Mouse (Mus musculus) MEL (cell line): ENCODE results near the gene Tspo2. TPM values are rescaled to one million over a fixed set of nuclear protein-coding genes. Genes with fewer than 3 reads are reported as not detected.
A peak's percentile ranks its signal among the peaks of the same experiment; 100 is the strongest.

Experiments used
- DNase-seq: peaks from one replicate; pipeline ENCODE4 v3.0.0; 2011; ENCODE audit warnings: low read depth, low spot score
- H3K27ac ChIP-seq: 2 replicates; pipeline ENCODE4 v1.5.1; 2012; ENCODE audit warnings: low read depth, mild to moderate bottlenecking, control low read depth, low read length, moderate library complexity; ENCODE audit not compliant: control insufficient read depth
- H3K27me3 ChIP-seq, 2 experiments: fragments of 150-350 bp in 1 of 2; sonication (generic) in 1 of 2; 2 replicates each; pipeline ENCODE4 v1.6.1; 2012; ENCODE audit warnings: low read length in 2 of 2, mild to moderate bottlenecking in 2 of 2, improper control_type of control experiment in 1 of 2, moderate library complexity in 1 of 2; ENCODE audit not compliant: insufficient read depth in 2 of 2, control insufficient read depth in 1 of 2
- H3K36me3 ChIP-seq, 2 experiments: 2 replicates each; pipeline ENCODE4 v1.6.1; 2012 to 2014; ENCODE audit warnings: low read length in 2 of 2, improper control_type of control experiment in 1 of 2, inconsistent platforms in 1 of 2, mild to moderate bottlenecking in 1 of 2; ENCODE audit not compliant: insufficient read depth in 2 of 2, control insufficient read depth in 1 of 2
- H3K4me1 ChIP-seq, 2 experiments: fragments of 150-350 bp in 1 of 2; sonication (generic) in 1 of 2; 2 replicates each; pipeline ENCODE4 v1.6.1; 2012; ENCODE audit warnings: low read length in 2 of 2, improper control_type of control experiment in 1 of 2, mild to moderate bottlenecking in 1 of 2; ENCODE audit not compliant: insufficient read depth in 2 of 2, control insufficient read depth in 1 of 2
- H3K4me3 ChIP-seq, 2 experiments: fragments of 150-350 bp in 1 of 2; sonication (generic) in 1 of 2; 2 replicates each; pipeline ENCODE4 v1.5.1; 2012; ENCODE audit warnings: low read depth in 2 of 2, low read length in 2 of 2, mild to moderate bottlenecking in 2 of 2, moderate library complexity in 2 of 2, control low read depth in 1 of 2, improper control_type of control experiment in 1 of 2; ENCODE audit not compliant: control insufficient read depth in 1 of 2, insufficient read depth in 1 of 2
- H3K79me2 ChIP-seq: 2 replicates; pipeline ENCODE4 v1.6.1; 2012; ENCODE audit warnings: mild to moderate bottlenecking, low read length, moderate library complexity; ENCODE audit not compliant: control insufficient read depth, poor library complexity, insufficient read depth
- H3K9ac ChIP-seq: 2 replicates; pipeline ENCODE4 v1.6.1; 2012; ENCODE audit warnings: low read depth, mild to moderate bottlenecking, control low read depth, low read length, moderate library complexity; ENCODE audit not compliant: control insufficient read depth, poor library complexity, severe bottlenecking
- H3K9me3 ChIP-seq: fragments of 150-350 bp; sonication (generic); replicated peaks from 2 replicates; pipeline ENCODE4 v1.6.1; 2012; ENCODE audit warnings: mild to moderate bottlenecking, low read length, improper control_type of control experiment, moderate library complexity; ENCODE audit not compliant: insufficient read depth
- CHD1 ChIP-seq: IDR thresholded peaks from 2 replicates; pipeline ENCODE4 v1.6.1; 2012; ENCODE audit warnings: low read depth, mild to moderate bottlenecking, inconsistent platforms, low read length, improper control_type of control experiment
- CHD2 ChIP-seq: IDR thresholded peaks from 2 replicates; pipeline ENCODE4 v1.6.1; 2011; ENCODE audit warnings: low read length, improper control_type of control experiment
- E2F4 ChIP-seq: IDR thresholded peaks from 2 replicates; pipeline ENCODE4 v1.6.1; 2011; ENCODE audit warnings: low read depth, low read length, improper control_type of control experiment, borderline replicate concordance
- EP300 ChIP-seq, 2 experiments: IDR thresholded peaks; 2 replicates each; pipeline ENCODE4 v1.6.1; 2011; ENCODE audit warnings: improper control_type of control experiment in 2 of 2, low read length in 2 of 2, low read depth in 1 of 2, mild to moderate bottlenecking in 1 of 2
- GABPA ChIP-seq: IDR thresholded peaks from 2 replicates; pipeline ENCODE4 v1.6.1; 2012; ENCODE audit warnings: low read depth, mild to moderate bottlenecking, inconsistent platforms, low read length, improper control_type of control experiment, moderate library complexity
- GATA1 ChIP-seq: IDR thresholded peaks from 2 replicates; pipeline ENCODE4 v1.6.1; 2011; ENCODE audit warnings: low read depth, low read length, improper control_type of control experiment
- HCFC1 ChIP-seq: IDR thresholded peaks from 2 replicates; pipeline ENCODE4 v1.6.1; 2012; ENCODE audit warnings: low read depth, mild to moderate bottlenecking, inconsistent platforms, low read length, improper control_type of control experiment, moderate library complexity
- JUND ChIP-seq: IDR thresholded peaks from 2 replicates; pipeline ENCODE4 v1.6.1; 2011; ENCODE audit warnings: low read depth, mild to moderate bottlenecking, improper control_type of control experiment, low read length
- MAZ ChIP-seq: IDR thresholded peaks from 2 replicates; pipeline ENCODE4 v1.6.1; 2012; ENCODE audit warnings: low read depth, mild to moderate bottlenecking, inconsistent platforms, low read length, improper control_type of control experiment
- MEF2A ChIP-seq: IDR thresholded peaks from 2 replicates; pipeline ENCODE4 v1.6.1; 2014; ENCODE audit warnings: low read depth, mild to moderate bottlenecking, inconsistent platforms, low read length, improper control_type of control experiment; ENCODE audit not compliant: poor library complexity, insufficient replicate concordance, severe bottlenecking; ENCODE audit errors: extremely low read depth
- MXI1 ChIP-seq: IDR thresholded peaks from 2 replicates; pipeline ENCODE4 v1.6.1; 2011; ENCODE audit warnings: mild to moderate bottlenecking, low read depth, low read length, improper control_type of control experiment
- MYC ChIP-seq: IDR thresholded peaks from 2 replicates; pipeline ENCODE4 v1.6.1; 2011; ENCODE audit warnings: low read depth, mild to moderate bottlenecking, low read length, improper control_type of control experiment, moderate library complexity
- NELFE ChIP-seq: IDR thresholded peaks from 2 replicates; pipeline ENCODE4 v1.6.1; 2011; ENCODE audit warnings: low read depth, low read length, improper control_type of control experiment
- NRF1 ChIP-seq: IDR thresholded peaks from 2 replicates; pipeline ENCODE4 v1.6.1; 2014; ENCODE audit warnings: low read depth, mild to moderate bottlenecking, inconsistent platforms, low read length, improper control_type of control experiment, moderate library complexity; ENCODE audit not compliant: poor library complexity, insufficient read depth, severe bottlenecking
- POLR2A ChIP-seq, 2 experiments: IDR thresholded peaks; 2 replicates each; pipeline ENCODE4 v1.6.1; 2011 to 2012; ENCODE audit warnings: low read length in 2 of 2, mild to moderate bottlenecking in 2 of 2, control low read depth in 1 of 2, improper control_type of control experiment in 1 of 2, low read depth in 1 of 2, moderate library complexity in 1 of 2; ENCODE audit not compliant: control insufficient read depth in 1 of 2, insufficient read depth in 1 of 2, poor library complexity in 1 of 2
- POLR2AphosphoS2 ChIP-seq: IDR thresholded peaks from 2 replicates; pipeline ENCODE4 v1.6.1; 2011; ENCODE audit warnings: low read length, improper control_type of control experiment
- RAD21 ChIP-seq: IDR thresholded peaks from 2 replicates; pipeline ENCODE4 v1.6.1; 2011; ENCODE audit warnings: mild to moderate bottlenecking, low read depth, low read length, improper control_type of control experiment
- SIN3A ChIP-seq: IDR thresholded peaks from 2 replicates; pipeline ENCODE4 v1.6.1; 2012; ENCODE audit warnings: low read length, improper control_type of control experiment, inconsistent platforms
- TBP ChIP-seq: IDR thresholded peaks from 2 replicates; pipeline ENCODE4 v1.8.0; 2011; ENCODE audit warnings: low read depth, low read length, improper control_type of control experiment
- TCF12 ChIP-seq: IDR thresholded peaks from 2 replicates; pipeline ENCODE4 v1.6.1; 2014; ENCODE audit warnings: low read depth, mild to moderate bottlenecking, inconsistent platforms, low read length, improper control_type of control experiment, moderate library complexity
- UBTF ChIP-seq: IDR thresholded peaks from 2 replicates; pipeline ENCODE4 v1.6.1; 2012; ENCODE audit warnings: low read depth, mild to moderate bottlenecking, inconsistent platforms, low read length, improper control_type of control experiment, moderate library complexity, borderline replicate concordance; ENCODE audit not compliant: insufficient read depth
- USF1 ChIP-seq: IDR thresholded peaks from 2 replicates; pipeline ENCODE4 v1.6.1; 2014; ENCODE audit warnings: low read depth, mild to moderate bottlenecking, inconsistent platforms, low read length, improper control_type of control experiment, moderate library complexity
- ZC3H11A ChIP-seq: IDR thresholded peaks from 2 replicates; pipeline ENCODE4 v1.6.1; 2012; ENCODE audit warnings: low read depth, mild to moderate bottlenecking, inconsistent platforms, low read length, improper control_type of control experiment
- ZKSCAN1 ChIP-seq: IDR thresholded peaks from 2 replicates; pipeline ENCODE4 v1.6.1; 2012; ENCODE audit warnings: low read depth, mild to moderate bottlenecking, inconsistent platforms, low read length, improper control_type of control experiment, moderate library complexity
- ZMIZ1 ChIP-seq: IDR thresholded peaks from 2 replicates; pipeline ENCODE4 v1.6.1; 2012; ENCODE audit warnings: low read depth, mild to moderate bottlenecking, inconsistent platforms, low read length, improper control_type of control experiment, moderate library complexity
- ZNF384 ChIP-seq: IDR thresholded peaks from 2 replicates; pipeline ENCODE4 v1.6.1; 2012; ENCODE audit warnings: low read depth, mild to moderate bottlenecking, inconsistent platforms, low read length, improper control_type of control experiment
- polyA plus RNA-seq, 2 experiments: library from polyadenylated mRNA; stranded (reverse) in 1 of 2; unstranded in 1 of 2; fragments of >175 nt in 1 of 2; fragments of >200 nt in 1 of 2; gene quantifications; 2 replicates each; pipeline versions ENCODE4 v1.2.1 to v1.2.4; 2012; ENCODE audit warnings: low replicate concordance in 2 of 2, low read depth in 1 of 2; ENCODE audit not compliant: insufficient read length in 2 of 2, insufficient read depth in 1 of 2, missing spikeins in 1 of 2
- total RNA-seq: library from RNA; depleted of rRNA; stranded (reverse); fragments of 300-350 nt; gene quantifications from 2 replicates; pipeline ENCODE4 v1.2.3, GENCODE M21; 2012

Tspo2 gene
- total and polyA plus RNA-seq, 3 experiments, result 3.7 to 14.6 TPM; not detected in 1

DNA sequence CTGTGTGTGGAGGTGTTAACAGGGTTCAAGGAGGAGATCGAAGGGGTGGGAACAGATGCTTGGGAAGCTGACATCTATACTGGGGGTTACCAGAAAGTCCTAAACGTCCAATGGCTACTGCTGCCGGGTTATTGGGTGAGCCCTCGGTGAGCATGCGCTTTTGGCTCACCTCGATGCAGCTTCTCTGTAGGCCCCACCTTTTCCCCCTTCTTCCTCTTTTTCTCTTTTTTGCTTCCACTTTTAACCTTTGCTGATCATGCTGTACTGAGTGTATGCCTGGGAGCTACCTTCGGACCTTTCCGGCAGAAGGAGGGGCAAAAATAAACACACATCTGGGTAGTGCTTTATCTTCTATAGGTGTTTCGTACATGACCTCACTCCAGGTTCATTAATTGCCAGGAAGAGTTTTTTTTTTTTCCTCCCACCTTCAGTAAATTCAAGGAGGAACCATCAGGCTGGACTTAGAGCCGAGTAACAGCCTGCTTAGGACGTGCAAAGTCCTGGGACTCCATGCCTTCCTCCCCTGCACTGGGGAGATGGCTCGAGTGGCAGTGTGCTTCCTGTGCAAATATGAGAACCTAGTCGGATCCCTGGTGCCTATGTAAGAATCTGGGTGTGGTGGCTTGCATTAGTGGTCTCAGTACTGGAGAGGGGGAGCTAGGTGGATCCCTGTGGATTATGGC is 6.8 kb upstream of the Tspo2 start (continued):
- TF ChIP-seq TCF12, result peak; percentile 60; the same call in 1 of the 2 replicates
- 0 out of 2 replicates have a peak, but pooled peaks have one; percentile 47 for TF ChIP-seq UBTF
- TF ChIP-seq ZMIZ1, result no peak
- TF ChIP-seq POLR2A (IDR thresholded peaks at IDR 0.05; ENCODE audit: control insufficient read depth in 1 of 2, insufficient read depth in 1 of 2, low read depth in 1 of 2, low read length in 2 of 2, poor library complexity in 1 of 2), result peak in 1 of 2 experiments; percentile 76; a peak in 1 of 4 replicates
- TF ChIP-seq NRF1, result peak; percentile 88
- TF ChIP-seq JUND, result no peak
- no peak for TF ChIP-seq GABPA
- no peak for TF ChIP-seq ZKSCAN1
- TF ChIP-seq RAD21, result no peak
- TF ChIP-seq MAZ, result peak; percentile 55; the same call in 1 of the 2 replicates

DNA sequence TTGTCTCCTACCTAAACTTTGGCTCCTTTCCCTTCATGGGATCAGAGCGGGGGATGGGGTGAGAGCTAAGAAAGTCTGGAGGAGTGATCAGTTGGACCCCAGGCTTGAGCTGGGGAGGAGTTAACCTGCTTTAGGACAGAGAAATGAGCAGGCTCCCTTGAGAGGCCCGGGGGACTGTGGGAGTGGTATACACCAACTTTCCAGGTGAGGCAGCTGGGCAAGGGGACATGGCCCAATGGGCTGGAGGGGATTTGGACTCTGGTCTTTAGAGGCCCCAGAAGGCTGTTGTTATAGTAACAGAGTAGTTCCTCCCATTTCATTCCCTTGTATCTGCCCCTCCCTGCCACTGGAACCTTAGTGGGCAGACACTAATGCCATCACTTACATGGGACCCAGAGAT is 4.6 kb upstream of the Tspo2 start:
- Histone ChIP-seq H3K27ac (no peak overlapping the region), H3K9me3 (no peaks in the 10 kb centered on the region), H3K9ac (no peak overlapping the region), H3K79me2 (no peaks in the 10 kb centered on the region; the same call in none of the 2 replicates), H3K4me3 (no peak overlapping the region), H3K4me1 (peaks cover 2 to 40% of the 10 kb centered on the region in 2 experiments; a peak in 3 of 4 replicates), H3K27me3 (no peaks in the 10 kb centered on the region), H3K36me3 (peaks cover 0 to 22% of the 10 kb centered on the region in 2 experiments; a peak in 2 of 4 replicates)
- no peak for DNase-seq
- TF ChIP-seq NELFE (no peak), E2F4 (no peak), USF1 (no peak), TBP (no peak), NRF1 (no peak)

DNA sequence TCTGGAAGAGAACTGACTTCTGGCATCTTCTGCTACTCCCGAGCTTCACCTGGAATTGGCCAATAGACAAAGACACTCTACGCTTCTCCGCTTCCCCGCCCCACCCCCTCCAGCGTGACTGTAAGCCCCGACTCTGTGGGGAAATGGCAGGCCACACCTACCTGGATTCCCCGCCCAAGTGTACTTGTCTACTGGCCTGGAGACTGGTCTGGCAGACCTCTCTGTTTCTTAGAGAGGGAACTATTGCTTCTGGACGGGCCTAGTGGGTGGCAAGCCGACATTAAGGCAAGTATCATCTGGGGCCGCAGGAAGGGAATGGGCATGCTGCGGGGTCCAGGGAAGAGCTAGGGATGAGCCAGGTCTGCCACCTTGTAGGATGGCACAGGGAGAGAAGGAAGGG is 3.4 kb upstream of the Tspo2 start, which contains the start of gene Unc5cl:
Unc5cl (plus strand) TSS at position 214 of the 400 bp plus-strand sequence.
- peak within 1 kb of the TSS; percentile 47 for H3K27ac ChIP-seq
- H3K79me2 ChIP-seq, result no peaks in the 10 kb centered on the region; the same call in none of the 2 replicates
- no peak for TF ChIP-seq CHD2
- TF ChIP-seq EP300 (IDR thresholded peaks at IDR 0.05; ENCODE audit: low read depth in 1 of 2, low read length in 2 of 2), result no peak
- 0 out of 2 replicates have a peak, but pooled peaks have one; percentile 51 for TF ChIP-seq TBP
- TF ChIP-seq GATA1, result no peak
- TF ChIP-seq MYC, result no peak
- no peak for TF ChIP-seq TCF12
- TF ChIP-seq MXI1, result peak; percentile 68
- peak; percentile 25; the same call in 1 of the 2 replicates for TF ChIP-seq SIN3A
- TF ChIP-seq POLR2A (IDR thresholded peaks at IDR 0.05; ENCODE audit: control insufficient read depth in 1 of 2, insufficient read depth in 1 of 2, low read depth in 1 of 2, low read length in 2 of 2, poor library complexity in 1 of 2), result peak; percentile 63 to 70
- no peak for TF ChIP-seq ZC3H11A
- TF ChIP-seq MEF2A, result no peak
- no peak for TF ChIP-seq ZMIZ1
- TF ChIP-seq HCFC1, result peak; percentile 35; the same call in 1 of the 2 replicates
- no peak for TF ChIP-seq ZNF384
- no peak for TF ChIP-seq CHD1
- peak; percentile 37; the same call in 1 of the 2 replicates for TF ChIP-seq POLR2AphosphoS2
- peak; percentile 62 for TF ChIP-seq NELFE
- H3K4me1 ChIP-seq, result peaks cover 2 to 51% of the 10 kb centered on the region in 2 experiments; a peak in 3 of 4 replicates
- no peaks in the 10 kb centered on the region for H3K9me3 ChIP-seq
- H3K4me3 ChIP-seq, result peak within 1 kb of the TSS; percentile 69 to 75
- peak; percentile 87 for DNase-seq
- H3K36me3 ChIP-seq, result peaks cover 0 to 28% of the 10 kb centered on the region in 2 experiments; a peak in 2 of 4 replicates
- H3K9ac ChIP-seq, result peak within 1 kb of the TSS; percentile 75
- no peaks in the 10 kb centered on the region for H3K27me3 ChIP-seq
